Mouse (Mus musculus) right cerebral cortex, adult 18-20 months (tissue): ENCODE measurements around the gene Lpcat2.
"Not testable (repeated sequence)": the region's sequence is repeated elsewhere in the genome, so short reads cannot be mapped to it uniquely, and the experiment has no call there.

Experiments
- DNase-seq: peaks from one replicate; pipeline ENCODE4 v3.0.0; 2022; ENCODE audit warnings: mixed read lengths

Gene Lpcat2

GRCm38 (mm10) chr8:92854673-92855072, 466 bp upstream of the Lpcat2 start:
- DNase-seq, result no peak

DNA sequence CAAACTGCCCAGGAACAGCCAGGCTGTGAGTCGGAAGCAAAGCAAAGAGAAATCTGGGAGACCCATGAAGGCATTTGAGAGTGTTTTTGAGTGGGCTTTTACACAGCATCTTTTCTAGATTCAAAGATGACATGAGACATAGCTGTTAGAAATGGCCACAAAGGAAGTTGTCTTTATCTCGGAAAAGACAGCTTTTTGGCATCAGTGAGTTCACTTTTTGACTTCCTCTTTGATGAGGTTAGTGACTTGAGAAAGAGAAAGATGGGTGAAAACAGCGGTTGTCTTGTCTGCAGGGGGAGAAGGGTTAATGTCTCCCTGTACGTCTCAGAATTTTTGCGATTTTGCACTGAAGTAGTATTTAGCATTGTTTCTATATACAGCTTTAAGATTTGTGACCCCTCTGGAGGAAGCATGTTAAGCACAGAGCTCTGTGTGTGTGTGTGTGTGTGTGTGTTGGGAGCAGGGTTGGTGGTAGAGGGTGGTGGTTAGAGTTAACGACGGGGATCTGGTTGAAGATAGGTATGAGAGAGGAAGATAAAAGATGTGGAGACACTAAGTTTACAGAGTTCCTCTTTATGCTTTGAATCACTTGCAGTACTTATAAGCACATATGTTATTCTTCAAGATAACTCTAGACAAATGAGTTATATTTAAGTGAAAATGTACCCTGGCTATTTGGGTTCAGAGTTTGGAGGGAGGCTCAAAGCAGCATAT, 1.3 kb downstream of the Lpcat2 start:
- DNase-seq, result no peak

GRCm38 (mm10) chr8:92858475-92859182, 3.5 kb downstream of the Lpcat2 start:
- DNase-seq, result no peak

- DNase-seq, result no peak
Observed at GRCm38 (mm10) chr8:92861977-92862376, 6.8 kb downstream of the Lpcat2 start.

DNA sequence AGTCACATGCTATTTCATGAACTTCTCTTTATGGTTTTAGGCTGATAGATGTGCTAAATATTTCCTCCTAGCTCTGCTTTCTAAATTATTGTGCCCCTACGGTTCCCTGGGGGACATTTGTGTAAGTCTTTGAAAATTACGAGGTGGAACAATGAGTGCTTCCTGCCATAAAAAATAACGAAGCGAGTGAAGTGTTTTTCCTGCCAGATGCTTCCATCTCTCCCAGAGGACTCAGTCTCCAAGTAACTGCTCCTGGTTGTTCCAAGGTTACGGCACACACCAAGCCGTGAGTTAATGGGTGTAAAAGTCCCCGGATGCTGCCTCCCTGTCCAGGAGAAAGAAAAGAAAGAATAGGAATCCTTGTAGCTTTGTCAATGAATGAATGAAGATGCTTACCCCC, 15.1 kb downstream of the Lpcat2 start:
- DNase-seq, result no peak

DNA sequence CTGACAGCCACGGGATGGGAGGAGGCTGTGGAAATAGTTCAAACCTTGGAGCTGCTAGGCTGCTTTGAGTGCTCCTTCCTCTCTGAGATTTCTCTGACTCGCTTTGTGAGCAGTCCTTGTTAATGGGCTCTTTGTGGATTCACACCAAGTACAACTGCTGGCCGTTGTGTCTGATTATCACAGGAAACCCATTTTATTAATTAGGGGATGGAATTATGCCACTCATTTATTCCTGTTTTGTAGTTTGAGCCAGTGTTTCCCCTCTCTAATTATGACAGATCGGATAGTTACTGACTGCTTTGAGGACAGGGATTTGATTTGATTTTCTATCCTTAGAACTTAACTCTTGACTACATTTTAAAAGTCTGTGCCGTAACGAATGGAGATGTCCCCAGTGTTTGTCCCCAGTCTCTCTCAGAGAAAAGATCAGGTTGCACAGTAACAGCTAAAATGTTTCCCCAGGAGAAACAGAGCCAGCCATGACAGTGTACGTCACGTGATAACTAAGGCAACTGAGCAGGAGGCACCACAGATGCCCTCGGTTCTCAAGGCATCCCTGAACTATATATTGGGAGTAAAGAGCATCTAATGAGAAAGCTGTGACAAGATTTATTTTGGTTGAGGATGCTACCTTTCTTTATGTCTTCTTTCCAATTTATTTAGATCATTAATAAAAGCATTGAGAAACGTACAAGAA, 17.1 kb downstream of the Lpcat2 start:
- no peak for DNase-seq

DNA sequence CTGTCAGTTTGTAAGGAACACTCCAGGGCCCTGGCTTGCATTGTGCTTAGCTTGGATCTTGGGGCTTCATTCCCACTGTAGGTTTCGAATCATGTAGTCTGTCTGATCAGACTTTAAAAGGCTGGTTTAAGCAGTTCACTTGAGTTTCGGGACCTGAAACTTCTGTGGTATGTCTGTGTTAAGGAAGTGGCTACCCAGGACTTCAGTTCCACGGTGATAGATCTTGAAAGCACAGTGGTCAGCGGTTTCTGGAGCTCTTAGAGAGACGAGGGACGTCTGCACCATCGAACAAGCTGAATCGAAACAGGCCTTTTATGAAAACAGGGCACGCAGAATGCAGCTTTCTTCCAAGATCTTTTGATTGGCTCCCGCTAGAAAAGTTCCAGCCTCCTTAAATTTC, 20.7 kb downstream of the Lpcat2 start:
- no peak for DNase-seq

GRCm38 (mm10) chr8:92881247-92881646, 26.1 kb downstream of the Lpcat2 start:
- no peak for DNase-seq

- no peak for DNase-seq
Observed at GRCm38 (mm10) chr8:92883771-92884170, 28.6 kb downstream of the Lpcat2 start.

- not testable (repeated sequence) for DNase-seq
Observed at GRCm38 (mm10) chr8:92892216-92892615, 37.1 kb downstream of the Lpcat2 start.

- DNase-seq, result no peak
Observed at GRCm38 (mm10) chr8:92893870-92894269, 38.7 kb downstream of the Lpcat2 start.

GRCm38 (mm10) chr8:92895053-92895452, 39.9 kb downstream of the Lpcat2 start:
- DNase-seq, result no peak

- DNase-seq, result no peak
Observed at GRCm38 (mm10) chr8:92896056-92896455, 40.9 kb downstream of the Lpcat2 start.

DNA sequence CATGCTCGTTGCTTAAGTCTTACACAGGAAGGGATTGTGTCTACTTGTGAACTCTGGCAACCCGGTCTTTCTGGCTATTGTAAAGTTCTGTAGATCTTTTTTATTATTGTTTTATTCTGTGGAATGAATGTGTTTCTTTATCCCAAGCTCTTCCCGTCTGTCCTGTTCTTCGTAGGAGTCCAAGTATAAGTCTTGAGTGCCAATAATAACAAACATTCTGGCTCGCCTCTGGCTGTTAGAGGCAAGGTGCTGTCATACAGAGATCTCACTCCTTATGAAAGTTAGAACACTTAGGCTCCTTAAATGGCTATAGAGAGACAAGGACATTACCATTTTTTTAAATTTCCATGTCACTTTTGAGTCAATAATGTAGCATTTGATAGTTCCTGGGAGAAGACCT, 41.5 kb downstream of the Lpcat2 start:
- DNase-seq, result no peak

DNA sequence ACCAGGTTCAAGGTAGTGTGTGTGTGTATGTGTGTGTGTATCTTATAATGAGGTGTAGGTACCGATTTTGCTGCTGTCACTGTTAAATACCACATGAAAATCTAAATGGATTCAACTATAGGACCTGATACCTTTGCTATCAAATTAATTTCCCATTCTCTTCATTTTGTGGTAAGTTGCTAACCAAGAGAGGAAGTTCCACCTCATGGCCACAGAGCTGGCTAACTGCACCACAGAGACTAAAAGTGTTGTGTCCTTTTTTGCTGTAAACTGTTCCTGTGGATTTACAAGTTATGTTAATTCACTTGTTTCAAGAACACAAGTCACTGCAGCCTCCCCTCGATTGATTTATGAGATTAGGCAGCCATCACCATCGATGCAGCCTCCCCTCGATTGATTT, 42.7 kb downstream of the Lpcat2 start:
- DNase-seq, result no peak

- DNase-seq, result no peak
Observed at GRCm38 (mm10) chr8:92899590-92899989, 44.5 kb downstream of the Lpcat2 start.

- no peak for DNase-seq
Observed at GRCm38 (mm10) chr8:92901107-92901506, 46.0 kb downstream of the Lpcat2 start, which contains the start of gene Capns2. Gene Capns2, plus strand, starts transcription at chr8:92901407.

GRCm38 (mm10) chr8:92902981-92903380, 47.8 kb downstream of the Lpcat2 start:
- DNase-seq, result no peak

DNA sequence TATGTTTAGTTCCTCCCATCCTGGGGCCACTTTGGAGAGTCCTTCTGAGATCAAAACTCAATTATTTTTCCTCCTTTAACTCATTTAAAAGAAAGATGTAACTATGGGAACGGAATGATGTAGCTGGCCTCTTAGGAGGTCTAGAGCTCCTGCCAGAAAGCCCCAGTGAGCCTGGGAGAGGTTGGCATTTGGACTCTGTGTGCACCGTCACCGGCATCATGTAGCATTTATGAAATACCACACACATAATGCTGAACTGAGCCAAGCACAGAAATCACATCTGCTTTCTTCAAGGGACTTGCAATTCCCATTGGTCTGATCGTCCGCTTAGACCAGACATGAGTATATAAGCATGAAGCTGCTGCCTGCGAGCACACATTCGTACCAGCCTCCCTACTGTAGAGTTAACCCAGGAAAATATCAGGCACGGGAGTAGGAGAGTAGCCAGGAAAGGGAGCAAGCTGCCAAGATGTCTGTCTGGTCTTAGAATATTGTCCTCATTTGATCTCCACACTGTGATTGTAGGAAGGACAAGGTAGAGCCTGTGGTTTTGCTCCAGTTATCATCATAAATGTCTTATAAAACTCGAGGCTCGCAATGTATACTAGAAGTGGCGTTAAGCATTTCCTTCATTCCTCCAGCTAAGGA, 48.5 kb downstream of the Lpcat2 start:
- DNase-seq, result no peak

GRCm38 (mm10) chr8:92906553-92906952, 51.4 kb downstream of the Lpcat2 start:
- DNase-seq, result no peak

DNA sequence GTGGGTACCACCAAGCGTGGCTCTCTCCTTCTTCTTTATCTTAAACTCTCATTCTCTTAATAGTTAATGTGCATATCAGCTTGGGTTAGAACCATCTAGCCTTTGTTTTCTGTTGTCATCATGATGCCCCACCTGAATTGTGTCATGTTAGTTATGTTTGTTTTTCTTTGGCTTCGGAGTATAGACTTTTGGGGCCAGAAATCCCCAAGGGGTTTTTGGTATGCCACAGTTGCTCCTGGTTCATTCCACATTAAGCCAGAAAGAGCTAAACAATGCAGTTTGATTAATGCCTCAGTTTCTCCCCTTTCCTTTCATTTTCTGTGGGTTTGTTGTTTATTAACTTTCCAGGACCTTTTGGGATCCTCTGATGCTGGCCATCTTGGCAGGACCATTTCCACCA, 53.3 kb downstream of the Lpcat2 start:
- no peak for DNase-seq

- no peak for DNase-seq
Observed at GRCm38 (mm10) chr8:92911477-92911876, 56.3 kb downstream of the Lpcat2 start.

- no peak for DNase-seq
Observed at GRCm38 (mm10) chr8:92913396-92913795, 58.3 kb downstream of the Lpcat2 start.
